Mouse (Mus musculus) G1E (cell line): ENCODE results near the gene Lats2.

ENCODE experiments used
- CTCF ChIP-seq: IDR thresholded peaks from 2 replicates; pipeline ENCODE4 v1.5.1; 2012; ENCODE audit warnings: low read depth, low read length, inconsistent platforms, mixed read lengths
- GATA1 ChIP-seq: IDR thresholded peaks from 2 replicates; pipeline ENCODE4 v1.6.1; 2012; ENCODE audit warnings: borderline replicate concordance, low read length, inconsistent platforms, mixed read lengths

DNA sequence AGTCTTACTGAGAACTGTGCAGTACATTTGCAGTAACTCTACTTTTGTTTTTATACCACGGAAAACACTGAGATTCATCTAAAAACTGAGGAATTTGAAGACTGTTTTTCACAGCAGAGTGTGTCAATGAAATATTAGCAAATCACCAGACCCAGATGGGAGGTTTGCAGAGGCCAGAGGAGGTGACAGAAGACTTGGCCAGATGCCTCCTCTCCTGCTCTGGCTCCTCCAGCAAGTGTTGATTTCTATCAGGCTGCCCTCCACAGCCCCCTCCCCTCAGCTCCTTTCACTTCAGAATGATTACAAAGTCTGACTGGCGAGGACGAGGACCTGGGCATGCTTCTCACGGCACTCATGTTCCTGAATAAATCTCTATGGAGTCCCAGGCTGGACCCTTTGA lies 29.2 kb upstream of the Lats2 start:
- no peak for TF ChIP-seq CTCF
- TF ChIP-seq GATA1, result no peak
